Mouse (Mus musculus) forebrain, embryonic 12.5 days (tissue): ENCODE measurements around the gene Fuz. TPM values are rescaled to one million over a fixed set of nuclear protein-coding genes. Genes with fewer than 3 reads are reported as not detected.

ENCODE experiments used
- ATAC-seq: fragments of 200-750 bp; cut with Nextera tagmentation; 2 replicates; pipeline ENCODE4 v1.8.0; 2017; ENCODE audit warnings: moderate TSS enrichment; ENCODE audit not compliant: low FRiP score
- H3K27ac ChIP-seq: fragments of 300-500 bp; sonication (generic); 2 replicates; pipeline ENCODE4 v1.5.1; 2016; ENCODE audit warnings: mild to moderate bottlenecking
- H3K27me3 ChIP-seq: fragments of 300-500 bp; sonication (generic); 2 replicates; pipeline ENCODE4 v1.6.1; 2016; ENCODE audit warnings: mild to moderate bottlenecking
- H3K36me3 ChIP-seq: fragments of 300-500 bp; sonication (generic); replicated peaks from 2 replicates; pipeline ENCODE4 v1.6.1; 2016; ENCODE audit warnings: mild to moderate bottlenecking
- H3K4me1 ChIP-seq: fragments of 300-500 bp; sonication (generic); 2 replicates; pipeline ENCODE4 v1.6.1; 2016
- H3K4me2 ChIP-seq: fragments of 300-500 bp; sonication (generic); 2 replicates; pipeline ENCODE4 v1.6.1; 2016; ENCODE audit warnings: mild to moderate bottlenecking, moderate library complexity
- H3K4me3 ChIP-seq: fragments of 300-500 bp; sonication (generic); replicated peaks from 2 replicates; pipeline ENCODE4 v1.5.1; 2016; ENCODE audit warnings: mild to moderate bottlenecking
- H3K9ac ChIP-seq: fragments of 300-500 bp; sonication (generic); 2 replicates; pipeline ENCODE4 v1.6.1; 2016; ENCODE audit warnings: mild to moderate bottlenecking
- H3K9me3 ChIP-seq: fragments of 300-500 bp; sonication (generic); 2 replicates; pipeline ENCODE4 v1.6.1; 2016
- WGBS: fragments of 180-500 bp; shearing (Covaris S2); methylation state at CpG from one replicate; pipeline ENCODE4 v1.1.7; 2016; 5-methylcytosine and 5-hydroxymethylcytosine counted together
- polyA plus RNA-seq: library from polyadenylated mRNA; unstranded; fragments of >200 nt; fragmentation: Nextera tagmentation; extraction: Ambion mirVana; gene quantifications from 2 replicates; pipeline ENCODE4 v1.2.1, GENCODE M21; 2016

Gene Fuz
- polyA plus RNA-seq, 1 experiment from 2014 or later: 27.4 TPM

DNA sequence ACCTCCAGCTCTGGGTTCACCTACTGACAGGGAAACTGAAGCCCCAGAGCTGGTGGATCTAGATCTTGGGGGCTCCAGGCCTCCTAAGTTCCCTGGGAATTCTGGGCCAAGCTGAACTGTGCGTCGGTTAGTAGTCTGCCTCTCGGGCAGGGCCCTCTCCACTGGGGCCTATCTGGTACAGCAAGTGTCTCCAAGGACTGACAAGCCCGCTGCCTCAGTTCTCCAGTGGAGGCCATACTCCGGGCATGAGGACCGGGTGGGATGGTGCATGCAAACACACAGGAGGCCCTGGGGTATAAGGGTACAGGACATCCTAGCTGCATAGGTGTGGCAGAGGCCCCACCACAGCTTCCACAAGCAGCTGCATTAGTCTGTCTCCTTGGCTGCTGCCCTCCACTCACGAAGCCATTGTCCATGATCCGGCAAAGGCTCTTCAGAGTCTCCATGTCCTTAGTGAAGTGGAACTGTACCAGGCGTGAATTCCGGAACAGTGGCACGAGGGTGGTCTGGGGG is 31.8 kb upstream of the Fuz start:
- Histone ChIP-seq H3K27me3 (no peaks in the 10 kb centered on the region), H3K27ac (no peak overlapping the region), H3K4me1 (peaks cover 53% of the 10 kb centered on the region), H3K9ac (no peak overlapping the region), H3K4me2 (no peak overlapping the region), H3K36me3 (peaks cover 60% of the 10 kb centered on the region), H3K4me3 (no peak overlapping the region), H3K9me3 (no peaks in the 10 kb centered on the region)
- no peak for ATAC-seq
- WGBS: 87% methylated on average over 11 of the region's 11 CpGs

DNA sequence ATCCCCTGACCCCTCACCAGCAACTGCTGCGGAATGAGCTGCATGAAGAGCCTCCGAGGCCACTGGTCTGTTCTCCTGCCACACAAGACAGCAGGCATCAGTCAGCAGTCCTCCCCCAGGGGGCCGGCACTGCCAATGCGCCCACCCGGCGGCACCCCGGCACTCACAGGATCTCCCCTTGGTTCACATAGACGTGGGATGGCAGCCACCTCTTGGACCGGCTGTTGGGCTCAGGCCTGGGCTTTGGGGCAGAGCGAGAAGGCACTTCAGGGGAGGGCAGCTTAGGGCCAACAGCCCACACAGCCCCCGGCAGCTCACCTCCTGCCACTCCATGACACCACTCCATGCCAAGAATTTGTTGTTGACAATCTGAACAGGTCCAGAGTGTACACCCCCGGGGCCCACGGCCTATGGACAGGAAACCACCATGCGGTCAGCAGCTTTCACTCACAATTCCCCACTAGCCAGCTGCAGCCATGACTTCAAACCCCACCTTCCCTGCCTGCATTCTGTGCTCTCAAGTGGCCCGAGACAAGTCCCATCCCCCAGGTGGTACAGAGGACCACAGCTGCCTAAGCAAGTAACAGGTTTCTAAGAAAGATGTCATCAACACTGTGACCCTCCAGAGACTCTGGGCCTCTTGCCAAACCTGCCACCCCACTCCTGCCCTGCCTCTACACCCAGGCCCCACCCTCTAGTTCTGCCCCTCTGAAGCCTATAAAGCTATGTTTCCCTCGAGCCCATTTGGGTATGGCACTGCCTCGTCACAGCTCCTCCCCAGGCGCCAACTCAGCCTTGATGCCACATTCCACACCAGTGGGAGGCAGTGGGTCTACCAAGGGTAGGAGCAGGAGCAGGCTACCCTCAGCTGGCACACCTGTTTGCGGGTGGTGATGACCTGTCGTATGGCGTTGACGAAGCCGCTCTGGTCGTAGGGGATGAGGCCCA is 31.0 kb upstream of the Fuz start:
- 88% methylated on average over 24 of the region's 24 CpGs for WGBS
- no peak for ATAC-seq
- no peak overlapping the region for H3K9ac ChIP-seq
- peaks cover 51% of the 10 kb centered on the region for H3K4me1 ChIP-seq
- H3K4me3 ChIP-seq: no peak overlapping the region; the same call in 1 of the 2 replicates
- H3K4me2 ChIP-seq: no peak overlapping the region
- no peak overlapping the region for H3K27ac ChIP-seq
- H3K27me3 ChIP-seq: no peaks in the 10 kb centered on the region
- peaks cover 60% of the 10 kb centered on the region for H3K36me3 ChIP-seq
- H3K9me3 ChIP-seq: no peaks in the 10 kb centered on the region

DNA sequence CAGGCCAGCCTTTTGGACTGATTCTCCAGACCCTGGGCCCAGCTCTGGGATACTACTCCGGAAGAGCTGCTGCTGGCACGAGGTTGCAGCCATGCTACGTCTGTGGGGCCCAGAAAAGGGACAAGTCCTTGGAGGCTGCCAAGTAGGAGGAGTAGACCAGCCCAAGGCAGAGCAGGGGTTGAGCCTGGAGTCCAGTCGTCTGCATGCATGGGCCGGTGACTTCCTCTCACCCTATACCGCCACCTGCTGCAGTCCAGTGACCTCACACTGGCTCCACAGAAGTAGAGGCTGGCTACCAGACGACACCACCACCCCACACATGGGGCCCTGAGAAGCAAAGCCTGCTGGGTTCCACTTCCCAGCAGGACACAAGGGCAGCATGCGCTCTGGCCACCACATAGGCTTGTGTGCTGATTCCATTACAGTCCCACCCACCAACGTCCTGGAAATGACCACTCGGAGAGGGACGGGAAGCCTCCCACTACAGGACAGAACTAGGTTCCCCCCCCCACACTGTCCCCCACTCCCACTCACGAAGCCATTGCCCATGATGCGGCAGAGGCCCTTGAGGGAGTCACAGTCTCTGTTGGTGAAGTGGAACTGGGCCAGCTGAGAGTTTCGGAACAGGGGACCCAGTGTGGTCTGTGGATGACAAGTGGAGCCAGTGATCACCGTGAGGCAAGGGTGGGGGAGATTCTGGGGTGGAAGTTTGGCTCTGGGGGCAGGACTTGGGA is 29.4 kb upstream of the Fuz start:
- H3K4me1 ChIP-seq: peaks cover 49% of the 10 kb centered on the region
- H3K27me3 ChIP-seq: no peaks in the 10 kb centered on the region
- no peak for ATAC-seq
- peaks cover 57% of the 10 kb centered on the region for H3K36me3 ChIP-seq
- H3K27ac ChIP-seq: peak overlapping the region; percentile 70
- peak overlapping the region; percentile 76 for H3K4me3 ChIP-seq
- 68% methylated on average over 15 of the region's 15 CpGs for WGBS
- H3K4me2 ChIP-seq: peak overlapping the region; percentile 96
- no peaks in the 10 kb centered on the region for H3K9me3 ChIP-seq
- peak overlapping the region; percentile 98 for H3K9ac ChIP-seq

DNA sequence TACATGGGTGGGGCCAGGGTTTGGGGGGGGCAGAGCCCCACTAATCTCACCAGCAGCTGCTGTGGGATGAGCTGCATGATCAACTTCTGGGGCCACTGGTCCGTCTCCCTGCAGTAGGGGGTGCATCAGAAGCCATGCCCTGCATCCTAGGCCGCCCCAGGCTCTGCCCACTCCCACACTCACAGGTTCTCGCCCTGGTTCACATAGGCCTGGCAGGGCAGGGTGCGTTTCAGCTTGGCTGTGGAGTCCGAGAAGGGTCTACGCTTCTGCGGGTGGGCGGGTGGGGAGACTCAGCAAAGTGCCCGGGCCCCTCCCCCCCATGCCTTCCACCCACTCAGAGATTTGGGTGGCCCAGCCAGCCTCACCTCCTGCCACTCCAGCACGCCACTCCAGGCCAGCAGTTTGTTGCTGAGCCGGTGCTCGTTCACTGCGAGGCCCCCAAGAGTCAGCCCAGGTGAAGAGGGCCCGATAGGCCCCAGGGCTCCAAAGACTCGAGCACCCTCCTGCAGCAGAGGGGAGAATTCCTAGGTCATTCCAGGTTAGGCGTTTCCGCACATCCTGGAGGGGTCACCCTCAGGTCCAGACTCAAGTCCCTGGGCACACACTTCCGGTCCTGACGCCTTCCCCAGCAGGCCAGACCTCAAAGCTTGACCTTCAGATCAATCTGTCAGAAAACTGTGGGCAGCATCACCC is 28.7 kb upstream of the Fuz start:
- H3K27me3 ChIP-seq: no peaks in the 10 kb centered on the region
- H3K36me3 ChIP-seq: peaks cover 52% of the 10 kb centered on the region
- no peaks in the 10 kb centered on the region for H3K9me3 ChIP-seq
- no peak for ATAC-seq
- H3K9ac ChIP-seq: peak overlapping the region; percentile 98
- 0 out of 2 replicates have a peak overlapping the region, but pooled peaks have one; percentile 70 for H3K27ac ChIP-seq
- H3K4me1 ChIP-seq: peaks cover 49% of the 10 kb centered on the region
- WGBS: 83% methylated on average over 19 of the region's 19 CpGs
- peak overlapping the region; percentile 76 for H3K4me3 ChIP-seq
- H3K4me2 ChIP-seq: peak overlapping the region; percentile 96

DNA sequence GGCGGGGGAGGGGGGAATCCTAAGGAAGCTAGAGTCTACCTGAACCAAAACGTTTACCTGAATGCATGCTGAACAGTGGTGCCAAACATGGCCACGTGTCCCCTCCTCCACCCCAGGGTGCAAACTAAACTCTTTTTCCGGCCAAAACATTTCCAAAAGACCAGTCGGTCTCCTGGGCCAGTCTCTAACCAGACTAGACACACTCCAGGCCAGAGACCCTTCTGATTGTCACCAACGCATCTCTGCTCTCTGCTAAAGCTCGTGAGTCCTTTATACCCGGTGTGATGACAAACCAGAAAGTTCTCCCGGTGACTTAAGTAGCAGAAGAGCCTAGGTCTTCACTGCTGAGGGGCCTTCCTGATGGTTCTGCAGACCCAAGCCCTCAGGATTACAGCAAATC is 28.1 kb upstream of the Fuz start:
- peak overlapping the region; percentile 96 for H3K4me2 ChIP-seq
- H3K36me3 ChIP-seq: peaks cover 46% of the 10 kb centered on the region
- ATAC-seq: no peak
- 61% methylated on average over 9 of the region's 9 CpGs for WGBS
- no peaks in the 10 kb centered on the region for H3K9me3 ChIP-seq
- peak overlapping the region; percentile 100; the same call in 1 of the 2 replicates for H3K27ac ChIP-seq
- H3K4me1 ChIP-seq: peaks cover 51% of the 10 kb centered on the region
- peak overlapping the region; percentile 98 for H3K9ac ChIP-seq
- peak overlapping the region; percentile 76 for H3K4me3 ChIP-seq
- no peaks in the 10 kb centered on the region for H3K27me3 ChIP-seq

DNA sequence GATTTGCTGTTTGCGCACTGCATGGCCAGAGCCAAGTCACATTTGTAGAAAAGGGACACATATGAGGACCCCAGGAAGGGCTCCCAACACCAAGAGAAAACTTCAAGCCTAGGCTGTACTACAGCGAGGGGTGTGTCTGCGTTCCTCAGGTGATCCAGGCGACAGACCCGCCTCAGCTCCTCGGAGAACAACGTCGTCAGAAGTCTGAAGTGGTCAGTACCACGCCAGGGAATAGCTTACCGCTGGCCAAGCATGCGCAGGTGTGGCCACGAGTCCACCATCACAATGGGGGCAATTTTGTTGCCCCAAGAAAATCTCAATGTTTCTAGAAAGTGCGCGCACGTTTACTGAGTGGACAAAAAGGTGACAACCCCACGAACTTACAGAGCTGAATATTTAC is 27.4 kb upstream of the Fuz start:
- H3K4me1 ChIP-seq: peaks cover 53% of the 10 kb centered on the region
- H3K36me3 ChIP-seq: peaks cover 40% of the 10 kb centered on the region
- H3K9ac ChIP-seq: peak overlapping the region; percentile 98
- WGBS: 6% methylated on average over 16 of the region's 16 CpGs
- no peaks in the 10 kb centered on the region for H3K27me3 ChIP-seq
- peak overlapping the region; percentile 76 for H3K4me3 ChIP-seq
- peak overlapping the region; percentile 100 for H3K27ac ChIP-seq
- H3K4me2 ChIP-seq: peak overlapping the region; percentile 96
- H3K9me3 ChIP-seq: no peaks in the 10 kb centered on the region
- no peak for ATAC-seq

DNA sequence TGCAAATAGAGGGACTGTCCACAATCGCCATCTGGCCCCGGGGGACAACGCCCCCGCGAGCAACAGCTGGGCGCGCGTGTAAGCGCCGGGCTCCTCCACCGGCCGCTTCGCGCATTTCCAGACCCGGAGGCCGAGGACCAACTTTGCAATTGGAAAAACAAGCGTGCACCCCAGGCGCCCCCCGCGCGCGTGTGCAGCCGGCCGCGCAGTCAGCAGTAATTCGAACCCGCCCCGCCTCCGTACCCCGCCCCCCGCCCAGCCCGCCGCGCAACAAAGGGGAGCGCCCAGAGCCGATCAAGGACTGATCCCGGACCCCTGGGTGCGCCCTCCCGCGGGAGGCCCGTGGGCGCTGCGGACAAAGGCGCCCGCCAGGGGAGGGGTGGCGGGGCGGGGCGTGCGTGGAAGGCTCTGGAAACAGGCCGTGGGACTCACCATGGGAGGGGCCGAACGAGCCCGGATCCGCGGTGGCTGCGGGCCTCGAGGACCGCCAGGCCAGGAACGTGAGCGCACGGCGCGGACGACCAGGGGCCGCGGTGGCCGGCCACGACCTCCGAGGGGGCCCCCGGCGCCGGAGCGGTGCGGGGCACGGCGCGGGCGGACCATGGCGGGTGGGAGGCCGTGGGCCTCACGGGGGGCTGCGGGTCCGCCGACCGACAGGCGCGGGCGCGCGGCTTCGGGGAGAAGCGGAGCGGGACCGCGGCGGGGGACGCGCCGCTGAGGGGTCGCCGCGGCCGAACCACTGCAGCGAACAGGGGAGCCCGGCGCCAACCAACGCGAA is 26.8 kb upstream of the Fuz start:
- Histone ChIP-seq H3K36me3 (peaks cover 33% of the 10 kb centered on the region), H3K4me3 (peak overlapping the region; percentile 76), H3K9me3 (no peaks in the 10 kb centered on the region), H3K4me2 (peak overlapping the region; percentile 96), H3K27ac (peak overlapping the region; percentile 100), H3K27me3 (no peaks in the 10 kb centered on the region), H3K4me1 (peaks cover 53% of the 10 kb centered on the region), H3K9ac (peak overlapping the region; percentile 98)
- ATAC-seq: peak; percentile 47
- WGBS: under 1% methylated on average over 94 of the region's 108 CpGs

DNA sequence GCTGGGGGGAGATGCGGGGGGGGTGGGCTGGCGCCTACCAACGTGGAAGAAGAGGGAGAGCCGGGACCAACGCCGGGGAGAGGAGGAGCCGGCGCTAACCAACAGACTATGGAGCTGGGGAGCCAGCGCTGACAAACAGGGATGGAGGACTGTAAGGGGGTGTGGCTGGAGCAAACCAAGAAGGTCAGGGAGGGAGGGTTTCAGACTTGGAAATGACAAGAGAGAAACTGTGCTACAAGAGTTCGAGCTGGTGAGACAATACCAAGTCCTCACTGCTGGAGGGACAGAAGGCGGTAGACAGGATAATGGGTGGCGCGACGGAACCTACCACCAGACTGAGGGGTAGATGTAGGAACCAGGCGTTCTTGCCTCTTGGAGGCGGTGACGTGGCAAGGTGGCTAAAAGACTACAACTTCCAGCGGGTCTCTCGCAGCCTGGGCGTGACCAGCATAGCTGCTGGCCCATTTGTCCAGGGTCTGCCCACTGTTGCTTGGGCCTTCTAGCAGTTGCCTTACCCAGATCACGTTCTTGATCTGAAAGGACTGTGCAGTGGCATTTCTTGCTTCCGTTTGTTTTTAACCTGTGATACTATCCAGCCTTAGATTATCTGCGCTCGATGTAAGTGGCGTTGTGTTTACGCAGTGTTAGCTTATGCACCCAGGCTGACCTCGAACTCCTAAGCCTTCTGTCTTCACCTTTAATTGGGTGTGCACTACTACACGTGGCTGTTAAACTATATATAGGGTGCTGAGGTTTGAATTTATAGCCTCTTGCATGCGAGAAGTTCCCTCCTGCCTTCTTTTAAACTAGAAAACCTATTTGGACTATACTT is 26.0 kb upstream of the Fuz start, which contains the start of gene Ptov1:
Gene Ptov1 (minus strand): TSS at position 92 of the 832 bp plus-strand sequence.
- peak within 1 kb of the TSS; percentile 100 for H3K27ac ChIP-seq
- H3K4me3 ChIP-seq: peak within 1 kb of the TSS; percentile 76
- no peaks in the 10 kb centered on the region for H3K9me3 ChIP-seq
- H3K4me1 ChIP-seq: peaks cover 48% of the 10 kb centered on the region
- H3K9ac ChIP-seq: peak within 1 kb of the TSS; percentile 98
- no peaks in the 10 kb centered on the region for H3K27me3 ChIP-seq
- H3K4me2 ChIP-seq: peak within 1 kb of the TSS; percentile 96
- H3K36me3 ChIP-seq: peaks cover 25% of the 10 kb centered on the region
- 10% methylated on average over 29 of the region's 29 CpGs for WGBS
- peak; percentile 94 for ATAC-seq

DNA sequence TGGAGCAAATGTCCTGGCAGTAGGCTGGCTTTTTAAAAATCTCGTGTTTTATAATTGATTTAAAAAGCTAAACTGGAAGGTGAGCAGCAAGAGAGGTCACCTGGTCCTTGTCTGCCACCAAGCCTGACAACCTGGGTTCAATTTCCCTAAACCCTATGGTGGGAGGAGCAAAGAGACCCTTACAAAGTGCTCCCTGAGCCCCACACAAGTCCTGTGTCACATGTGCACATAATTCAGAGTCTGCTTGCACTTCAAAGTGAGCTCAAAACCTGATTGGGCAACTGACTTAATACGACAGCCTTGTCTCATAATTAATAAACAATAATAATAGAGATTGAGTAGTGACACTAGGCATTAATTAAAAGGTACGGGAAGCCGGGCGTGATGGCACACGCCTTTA is 25.3 kb upstream of the Fuz start:
- WGBS: 77% methylated on average over 6 of the region's 6 CpGs
- ATAC-seq: no peak
- Histone ChIP-seq H3K4me1 (peaks cover 42% of the 10 kb centered on the region), H3K4me3 (peak overlapping the region; percentile 76), H3K9ac (0 out of 2 replicates have a peak overlapping the region, but pooled peaks have one; percentile 7), H3K4me2 (peak overlapping the region; percentile 96), H3K9me3 (no peaks in the 10 kb centered on the region), H3K27ac (peak overlapping the region; percentile 100), H3K27me3 (no peaks in the 10 kb centered on the region), H3K36me3 (peaks cover 18% of the 10 kb centered on the region)

DNA sequence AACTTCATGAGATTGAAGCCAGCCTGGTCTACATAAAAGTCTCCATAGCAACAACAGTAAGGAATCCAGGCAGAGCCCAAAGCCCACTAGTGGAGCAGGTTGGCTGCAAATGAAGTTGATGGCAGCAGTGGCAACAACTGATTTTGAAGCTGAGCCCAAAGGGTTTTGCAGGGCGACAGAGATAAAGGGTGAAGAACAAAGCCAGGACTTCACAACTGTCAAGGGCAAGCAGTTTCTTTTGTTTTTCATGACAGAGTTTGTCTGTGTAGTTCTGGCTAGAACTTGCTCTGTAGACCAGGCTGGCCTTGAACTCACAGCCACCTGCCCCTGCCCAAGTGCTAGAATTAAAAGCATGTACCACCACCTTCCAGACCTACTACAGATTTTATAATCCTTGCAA is 24.7 kb upstream of the Fuz start:
- WGBS: 48% methylated on average over 1 of the region's 1 CpGs

More for the DNA sequence above, 24.7 kb upstream of the Fuz start:
- Histone ChIP-seq H3K9me3 (no peaks in the 10 kb centered on the region), H3K36me3 (peaks cover 19% of the 10 kb centered on the region), H3K27ac (peak overlapping the region; percentile 42; the same call in 1 of the 2 replicates), H3K4me2 (no peak overlapping the region), H3K9ac (no peak overlapping the region; the same call in 1 of the 2 replicates), H3K4me3 (no peak overlapping the region; the same call in 1 of the 2 replicates), H3K4me1 (peaks cover 36% of the 10 kb centered on the region), H3K27me3 (no peaks in the 10 kb centered on the region)
- ATAC-seq: no peak
